Mouse (Mus musculus) skeletal muscle tissue, adult 2 months (tissue): ENCODE data around the gene Ranbp9.

Experiments
- DNase-seq: peaks from one replicate; pipeline ENCODE4 v3.0.0-alpha.2; 2012; ENCODE audit warnings: low read depth, low spot score

Gene Ranbp9

DNA sequence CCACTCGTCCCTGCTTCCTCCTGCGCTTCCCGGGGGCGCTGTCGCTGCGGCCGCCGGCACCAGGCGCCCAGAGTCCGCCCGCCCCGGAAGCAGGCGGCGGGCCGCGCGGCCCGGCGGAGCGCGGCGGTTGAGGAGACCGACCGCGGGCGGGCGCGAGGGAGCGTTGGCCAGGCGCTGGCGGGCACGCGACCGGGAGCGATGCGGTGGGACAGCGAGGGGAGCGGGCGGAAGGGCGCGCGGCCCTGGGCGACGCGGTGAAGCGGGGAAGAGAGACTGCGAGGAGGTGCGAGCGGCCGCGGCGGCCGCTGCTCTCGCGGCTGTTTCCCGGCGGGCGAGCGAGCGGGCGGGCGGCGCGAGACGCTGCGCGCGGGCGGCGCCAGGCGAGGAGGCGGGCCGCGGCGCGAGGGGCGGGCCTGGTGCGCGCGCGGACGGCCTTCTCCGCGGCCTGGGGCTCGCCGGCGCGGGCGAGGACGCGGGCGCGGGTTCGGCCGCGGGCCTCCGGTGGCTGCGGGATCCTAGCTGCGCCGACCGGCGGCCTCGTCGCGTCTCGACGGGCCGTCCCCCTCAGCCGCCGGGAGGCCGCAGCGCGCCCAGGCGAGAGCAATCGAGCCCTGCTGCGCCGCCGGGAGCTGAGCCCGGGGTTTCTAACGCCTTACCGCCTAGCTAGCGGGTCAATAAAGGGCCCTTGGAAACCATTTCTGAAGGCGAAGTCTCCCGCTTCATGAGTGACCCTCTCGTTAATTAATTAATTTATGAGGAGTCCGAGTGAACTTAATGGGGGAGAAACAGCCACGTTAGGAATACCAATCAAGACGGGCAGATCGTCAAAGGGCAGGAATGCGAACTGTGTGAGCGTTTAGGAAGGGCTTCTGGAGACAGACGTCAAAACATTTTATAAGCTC, at the start of gene Ranbp9:
TSS of gene Ranbp9 (minus strand) at position 326 of the 902 bp plus-strand sequence.
- DNase-seq: peak; percentile 54

DNA sequence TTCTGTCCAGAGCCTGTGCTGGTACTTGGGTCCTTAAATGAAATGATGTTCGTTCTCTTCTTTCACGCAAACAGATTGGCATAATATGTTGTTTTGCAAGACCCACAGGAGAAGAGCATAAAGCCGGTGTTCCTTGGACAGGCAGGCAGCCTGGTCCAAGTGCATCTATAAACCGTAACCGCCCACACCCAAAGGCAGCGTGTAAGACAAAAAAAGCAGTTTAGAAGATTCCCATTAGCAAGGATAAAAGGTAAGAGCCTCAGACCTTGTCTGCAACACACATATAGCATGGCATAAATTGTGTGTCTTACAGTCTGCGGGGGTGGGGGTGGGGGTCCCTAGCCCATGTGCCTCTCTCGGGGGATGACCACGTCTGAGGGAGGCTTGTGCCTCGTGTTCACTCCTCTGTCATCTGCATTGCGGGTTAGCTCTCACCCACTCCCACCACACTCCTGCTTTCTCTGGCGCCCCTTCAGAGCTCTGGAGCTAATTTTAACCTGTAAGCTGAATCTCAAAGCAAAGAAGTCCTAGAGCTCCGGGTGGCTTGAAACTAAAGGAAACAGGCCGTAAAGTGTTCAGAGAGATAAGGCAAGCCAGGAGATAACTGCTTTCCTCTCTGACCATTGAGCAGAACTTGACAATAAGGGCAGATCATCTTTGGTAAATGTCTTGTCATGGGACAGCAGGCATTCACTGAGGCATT, 49.2 kb upstream of the Ranbp9 start:
- DNase-seq: no peak

DNA sequence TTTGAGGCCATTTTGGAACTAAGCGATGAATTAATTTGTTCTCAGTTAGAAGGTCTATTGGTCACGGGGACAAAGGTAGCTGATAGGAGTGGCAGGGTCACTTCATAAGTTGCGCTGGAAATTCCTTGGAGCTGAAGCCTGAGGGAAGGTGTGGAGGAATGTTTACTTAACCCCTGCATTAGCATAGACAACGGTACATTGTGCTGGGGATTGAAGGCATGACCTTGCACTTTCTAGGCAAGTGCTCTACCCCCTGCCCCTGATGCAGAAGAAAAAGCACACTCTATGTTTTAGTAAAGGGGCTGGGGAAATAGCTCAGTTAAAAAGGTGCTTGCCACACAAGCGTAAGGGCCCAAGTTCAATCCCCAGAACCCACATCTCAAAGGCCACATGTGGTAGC, 45.2 kb upstream of the Ranbp9 start:
- no peak for DNase-seq

DNA sequence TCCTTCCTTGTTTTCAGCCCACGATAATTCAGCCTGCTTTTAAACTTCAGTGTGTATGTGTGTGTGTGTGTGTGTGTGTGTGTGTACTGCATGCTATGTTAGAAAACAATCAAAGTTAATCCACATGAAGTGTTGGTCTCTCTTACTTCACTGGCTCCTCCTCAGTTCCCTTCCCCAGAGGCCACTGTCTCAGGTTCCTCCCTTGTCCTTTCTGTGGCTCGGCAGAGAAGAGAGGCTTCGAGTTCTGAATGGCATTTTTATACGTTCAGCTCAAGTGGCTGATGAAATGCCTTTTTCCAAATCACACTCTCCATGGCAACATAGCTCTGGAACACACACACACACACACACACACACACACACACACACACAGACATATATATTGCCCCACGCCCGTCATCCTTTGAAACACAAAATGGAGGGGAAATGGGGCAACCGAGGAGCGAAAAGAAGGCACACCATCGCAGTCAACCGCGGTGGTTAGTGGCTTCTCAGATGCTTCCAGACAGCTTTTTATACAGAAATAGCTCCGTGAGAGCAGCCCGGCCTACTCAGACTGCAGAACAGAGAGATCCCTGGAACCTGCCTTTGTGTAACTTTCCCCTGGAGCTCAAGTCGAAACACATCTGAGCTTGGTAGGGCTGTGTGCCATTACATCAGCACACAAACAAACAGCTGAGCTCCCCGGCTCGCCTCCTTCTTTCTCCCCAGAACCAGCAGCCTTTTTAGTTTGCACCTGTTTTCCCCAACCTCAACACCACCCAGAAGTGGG, 44.5 kb upstream of the Ranbp9 start:
- DNase-seq: no peak

DNA sequence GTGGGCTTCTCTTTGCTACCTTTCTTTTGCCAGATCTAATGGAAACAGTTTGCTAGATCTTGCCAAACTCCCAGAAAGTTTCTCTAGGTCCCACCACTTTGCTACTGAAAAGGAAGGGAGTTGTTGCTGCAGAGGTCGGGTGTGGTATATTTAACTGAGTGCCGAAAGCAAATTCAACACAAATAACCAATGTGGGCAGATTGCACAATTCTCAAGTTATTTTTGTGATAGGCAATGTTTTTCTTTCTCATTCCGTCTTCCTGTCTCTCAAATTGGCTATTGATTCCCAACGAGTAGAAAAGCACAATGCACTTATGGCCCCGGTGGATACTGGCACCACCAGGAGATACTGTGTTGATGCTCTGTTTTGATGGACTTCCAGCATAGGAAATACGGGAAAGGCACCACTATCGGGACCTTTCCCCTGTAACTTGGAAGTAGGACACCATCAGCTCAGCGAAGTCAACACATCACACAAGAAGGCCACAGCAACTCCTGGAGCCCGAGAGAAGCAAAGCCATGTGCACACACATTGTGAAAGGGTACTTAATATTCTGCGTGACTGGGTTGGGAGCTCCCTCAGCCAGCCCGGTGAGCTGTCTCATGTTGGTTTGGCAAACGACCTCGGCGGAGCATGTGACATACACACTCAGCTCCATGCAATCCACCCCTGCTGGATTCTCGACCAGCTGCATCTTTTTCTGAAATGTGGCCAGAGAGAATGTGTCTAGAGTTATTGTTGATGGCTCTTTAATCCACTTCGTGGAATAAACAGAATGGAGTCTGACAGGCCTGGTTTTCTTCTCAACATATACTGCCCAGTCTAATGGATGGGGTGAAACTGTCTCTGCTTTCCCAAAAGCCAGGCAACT, 43.6 kb upstream of the Ranbp9 start:
- DNase-seq: peak; percentile 69

DNA sequence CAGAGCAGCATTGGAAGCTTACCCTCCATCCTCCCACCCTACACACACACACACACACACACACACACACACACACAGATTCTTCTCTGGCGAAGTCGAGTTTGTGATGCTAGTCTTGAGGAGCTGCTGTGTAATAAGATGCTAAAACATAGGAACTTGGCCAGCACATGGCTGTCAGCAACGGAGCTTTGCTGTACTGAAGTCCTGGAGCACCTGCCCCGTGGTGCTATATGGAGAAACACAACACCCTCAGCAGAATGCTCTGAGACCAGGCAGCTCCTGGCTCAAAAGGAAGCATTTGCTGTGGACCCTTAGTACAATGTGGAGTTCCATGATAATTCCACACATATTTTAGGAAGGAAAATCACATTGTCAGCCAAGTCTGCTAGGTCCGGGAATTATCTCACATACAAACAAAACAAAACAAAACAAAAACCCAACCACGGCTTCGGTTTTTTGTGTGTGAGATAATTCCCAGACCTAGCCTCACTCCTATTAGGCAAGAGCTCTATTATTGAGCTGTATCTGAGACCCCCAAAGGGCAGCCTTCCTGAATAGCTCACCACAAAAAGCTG, 42.9 kb upstream of the Ranbp9 start:
- no peak for DNase-seq

DNA sequence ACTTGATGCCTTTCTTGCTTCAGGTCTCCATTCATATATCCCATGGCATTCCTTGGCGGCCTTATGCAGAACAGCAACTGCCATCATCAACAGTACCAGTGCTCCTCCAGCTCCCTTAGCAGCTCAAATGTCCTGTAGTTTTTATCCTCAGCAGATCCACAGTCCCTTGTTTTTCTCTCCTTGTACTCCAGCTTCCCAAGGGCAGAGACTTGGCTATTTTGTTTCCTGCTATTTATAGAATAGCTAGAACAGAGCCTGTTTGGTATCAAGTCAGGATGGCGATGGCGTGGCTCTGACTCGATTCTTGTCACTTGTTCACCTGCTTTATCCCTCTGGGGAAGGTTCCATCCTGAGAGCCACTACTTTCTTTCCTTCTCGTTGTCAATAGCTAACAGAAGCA, 40.9 kb upstream of the Ranbp9 start:
- no peak for DNase-seq

DNA sequence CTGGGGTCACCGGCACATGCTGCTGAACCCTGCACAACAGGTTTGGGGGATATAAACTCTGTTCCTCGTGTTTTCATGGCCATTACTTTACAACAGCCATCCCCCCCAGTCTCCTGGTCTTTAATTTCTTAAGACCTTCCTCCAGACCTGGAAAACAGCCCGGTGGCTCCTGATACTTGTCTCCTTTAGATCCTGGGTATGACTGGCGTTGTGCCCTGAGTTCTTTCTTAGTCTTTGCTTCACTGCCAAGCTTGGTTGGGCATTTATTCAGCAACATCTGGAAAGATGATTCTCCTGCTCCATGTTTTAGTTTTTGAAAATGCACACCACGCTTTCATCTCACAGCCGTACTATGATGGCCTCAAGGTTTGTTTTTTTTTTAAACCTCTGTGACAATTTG, 38.2 kb upstream of the Ranbp9 start:
- no peak for DNase-seq

DNA sequence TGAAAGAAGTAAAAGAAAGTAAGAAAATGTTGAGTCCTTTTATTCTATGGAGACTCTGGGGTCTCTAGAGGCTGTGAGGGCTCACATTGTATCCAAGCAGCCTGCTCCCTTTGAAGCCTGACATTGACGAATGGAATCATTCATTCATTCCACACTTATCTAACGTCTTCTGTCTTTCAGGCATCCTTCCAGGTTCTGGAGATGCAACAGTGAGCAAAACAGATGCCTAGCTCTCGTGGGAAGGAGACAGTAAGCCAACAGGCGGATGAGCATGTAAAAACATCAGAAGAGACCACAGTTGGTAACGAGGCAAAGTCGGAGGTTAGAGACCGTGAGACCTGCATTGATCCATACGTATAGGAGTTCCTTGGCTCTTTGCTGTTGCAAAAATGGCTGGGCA, 36.3 kb upstream of the Ranbp9 start:
- no peak for DNase-seq

DNA sequence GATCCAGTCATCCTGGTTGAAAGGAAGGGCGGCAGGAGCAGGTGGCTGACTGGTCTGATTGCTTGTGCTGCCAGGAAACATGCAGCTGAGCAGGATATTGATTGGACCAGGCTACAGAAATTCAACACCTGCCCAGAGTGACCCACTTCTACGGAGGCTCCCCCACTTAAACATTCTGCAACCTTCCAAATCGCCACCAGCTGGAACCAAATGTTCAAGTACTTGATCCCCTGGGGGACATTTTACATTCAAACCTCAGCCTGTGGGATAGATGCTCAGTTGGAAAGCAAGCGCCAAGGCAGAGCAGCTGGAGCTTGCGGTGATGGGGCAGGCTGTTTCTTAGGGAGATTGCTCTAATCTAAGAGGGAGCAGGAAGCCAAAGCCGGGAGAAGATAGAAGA, 35.8 kb upstream of the Ranbp9 start:
- no peak for DNase-seq

DNA sequence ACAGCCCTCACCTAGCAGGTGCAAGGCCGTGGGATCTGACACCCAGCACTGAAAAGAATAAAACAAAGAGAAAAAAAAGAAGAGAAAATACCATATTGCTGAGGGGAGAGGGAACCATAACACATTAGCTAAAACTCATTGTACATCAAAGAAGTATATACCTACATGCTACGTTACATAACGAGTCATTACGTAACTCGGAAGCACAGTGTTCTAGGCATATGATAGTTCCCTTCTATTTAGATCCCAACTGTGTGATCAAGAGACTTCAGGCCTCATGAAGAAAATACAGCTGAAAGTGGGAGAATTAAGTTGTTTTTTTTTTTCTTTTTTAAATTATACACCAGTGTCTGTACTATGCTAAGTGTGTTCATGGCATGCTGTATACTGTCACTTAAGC, 35.0 kb upstream of the Ranbp9 start:
- DNase-seq: no peak

DNA sequence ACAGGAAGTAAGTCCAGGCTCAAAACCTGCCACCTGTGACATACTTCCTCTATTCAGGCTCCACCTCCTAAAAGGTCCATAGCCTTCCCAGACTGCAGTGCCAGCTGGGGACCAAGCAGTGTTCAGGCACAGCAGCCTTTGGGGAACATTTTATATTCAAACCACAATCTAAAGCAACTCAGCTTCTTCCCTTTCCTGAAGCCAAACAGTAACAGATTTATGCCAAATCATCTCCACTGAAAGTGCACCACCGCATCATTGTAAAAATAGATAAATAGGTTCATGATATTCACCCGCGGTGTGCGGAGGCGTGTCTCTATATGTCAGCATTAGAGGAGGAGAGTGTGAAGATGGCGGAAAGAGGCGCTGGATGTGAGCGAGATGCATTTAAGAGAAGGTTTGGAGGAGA, 33.9 kb upstream of the Ranbp9 start:
- DNase-seq: no peak

DNA sequence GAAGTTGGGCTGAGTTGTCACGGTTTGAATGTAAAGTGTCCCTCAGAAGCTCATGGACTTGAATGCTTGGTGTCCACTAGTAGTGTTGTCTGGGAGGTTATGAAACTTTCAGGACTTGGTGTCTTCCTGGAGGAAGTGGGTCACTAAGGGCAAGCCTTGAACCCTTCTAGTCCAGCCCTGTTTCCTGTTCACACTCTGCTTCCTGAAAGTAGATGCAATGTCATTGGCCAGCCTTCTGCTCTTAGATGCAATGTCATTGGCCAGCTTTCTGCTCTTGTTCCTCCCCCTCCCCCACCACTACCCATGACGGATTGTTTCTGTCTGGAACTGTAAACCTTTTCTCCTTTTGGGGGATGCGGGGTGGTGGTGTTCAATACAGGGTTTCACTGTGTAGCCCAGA, 31.7 kb upstream of the Ranbp9 start:
- DNase-seq: no peak

DNA sequence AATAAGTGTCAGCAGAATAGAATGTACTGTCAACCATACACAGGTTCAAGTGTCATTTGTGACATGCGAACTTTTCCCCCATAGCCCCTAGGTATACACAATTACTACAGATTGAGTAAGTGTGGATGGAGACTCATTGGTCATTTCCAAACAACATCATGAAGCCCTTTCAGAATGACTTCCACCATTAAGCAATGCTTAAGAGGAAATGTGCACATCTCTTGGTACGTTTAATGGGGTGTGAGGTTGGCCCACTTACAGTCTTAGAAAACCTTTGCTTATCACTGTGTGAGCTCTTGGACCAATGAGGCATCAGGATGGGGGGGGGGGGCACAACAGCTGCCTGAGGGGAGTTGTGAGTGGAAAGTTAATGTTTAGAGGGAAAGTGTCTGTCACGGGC, 24.7 kb upstream of the Ranbp9 start:
- DNase-seq: no peak

DNA sequence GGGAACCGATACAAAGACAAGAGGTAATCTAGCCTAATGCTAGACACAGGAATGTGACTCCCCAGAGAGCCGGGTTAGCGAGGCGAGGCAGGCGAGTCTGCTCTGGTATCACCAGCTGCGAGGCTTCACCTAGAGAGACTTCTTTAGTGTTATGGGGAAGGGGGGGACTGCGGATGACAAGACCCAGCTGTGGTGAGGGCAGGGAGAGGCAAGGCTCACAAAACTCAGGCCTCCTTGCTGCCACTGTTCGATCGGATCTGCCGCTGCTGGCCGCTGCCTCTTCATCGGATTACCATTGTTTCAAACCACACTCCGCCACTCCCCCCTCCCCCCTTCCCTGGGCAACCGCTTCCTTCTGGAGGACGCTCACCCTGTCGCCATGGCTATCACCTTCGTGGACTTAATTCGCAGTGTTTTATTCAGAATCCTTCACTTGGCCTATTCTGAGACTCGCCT, 22.3 kb upstream of the Ranbp9 start:
- no peak for DNase-seq

DNA sequence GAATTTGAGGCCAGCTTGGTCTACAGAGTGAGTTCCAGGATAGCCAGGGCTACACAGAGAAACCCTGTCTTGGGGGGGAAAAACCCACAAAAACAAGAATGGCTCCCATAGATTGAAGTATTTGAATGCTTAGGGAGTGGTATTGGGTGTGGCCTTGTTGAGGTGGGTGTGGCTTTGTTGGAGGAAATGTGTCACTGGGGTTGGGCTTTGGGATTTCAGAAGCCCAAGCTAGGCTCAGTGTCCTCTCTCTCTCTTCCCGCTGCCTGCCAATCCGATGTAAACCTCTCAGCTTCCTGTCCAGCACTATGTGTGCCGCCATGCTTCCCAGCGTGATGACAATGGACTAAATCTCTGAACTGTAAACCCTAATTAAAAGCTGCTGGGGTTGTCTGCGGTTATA, 20.5 kb upstream of the Ranbp9 start:
- no peak for DNase-seq

DNA sequence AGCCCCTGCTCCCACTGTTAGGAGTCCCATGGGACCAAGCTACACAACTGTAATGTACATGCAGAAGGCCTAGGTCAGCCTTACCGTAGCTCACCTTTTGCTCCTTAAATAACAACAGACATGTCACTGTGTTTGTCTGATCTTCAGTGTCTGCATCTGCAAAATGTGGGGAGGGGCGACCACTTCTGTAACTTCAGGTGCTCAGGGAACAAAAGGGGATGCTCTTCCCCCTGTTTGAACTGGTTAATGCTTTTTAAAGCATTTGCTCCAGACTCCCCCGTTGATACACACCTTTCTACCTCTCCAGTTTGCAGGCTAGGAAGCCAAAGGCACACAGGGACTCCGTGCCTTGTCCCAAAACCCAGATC, 19.4 kb upstream of the Ranbp9 start:
- DNase-seq: no peak

DNA sequence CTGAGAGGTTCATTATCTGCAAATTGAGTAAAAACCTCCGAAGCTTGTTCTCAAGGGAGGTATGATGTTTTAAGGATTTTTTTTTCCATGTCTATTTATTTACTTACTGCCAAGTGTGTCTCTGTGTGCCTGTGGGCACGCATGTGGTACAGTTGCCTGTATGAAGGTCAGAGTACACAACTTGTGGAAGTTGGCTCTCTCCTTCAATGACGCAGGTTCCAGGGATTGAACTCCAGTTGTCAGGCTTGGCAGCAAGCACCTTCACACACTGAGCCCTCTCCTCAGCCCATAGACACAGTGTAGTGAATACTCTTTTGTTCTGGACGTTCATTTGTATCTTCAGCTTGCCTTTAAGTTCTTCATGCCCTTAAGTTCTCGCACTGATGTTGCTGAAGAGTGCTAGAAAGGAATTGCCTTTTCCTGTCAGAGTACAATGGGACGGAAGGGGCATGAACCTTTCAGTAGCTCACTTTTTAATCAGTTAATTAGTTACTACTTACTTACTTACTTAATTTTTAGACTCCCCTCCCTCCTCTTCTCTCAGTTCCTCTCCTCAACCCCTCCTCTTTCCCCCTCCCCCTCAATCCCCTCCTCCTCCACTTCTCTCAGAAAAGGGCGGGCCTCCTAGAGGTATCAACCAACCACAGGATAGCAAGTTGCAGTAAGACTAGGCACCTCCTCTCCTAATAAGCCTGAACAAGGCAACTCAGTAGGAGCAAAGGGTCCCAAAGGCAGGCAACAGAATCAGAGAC, 18.8 kb upstream of the Ranbp9 start:
- no peak for DNase-seq

DNA sequence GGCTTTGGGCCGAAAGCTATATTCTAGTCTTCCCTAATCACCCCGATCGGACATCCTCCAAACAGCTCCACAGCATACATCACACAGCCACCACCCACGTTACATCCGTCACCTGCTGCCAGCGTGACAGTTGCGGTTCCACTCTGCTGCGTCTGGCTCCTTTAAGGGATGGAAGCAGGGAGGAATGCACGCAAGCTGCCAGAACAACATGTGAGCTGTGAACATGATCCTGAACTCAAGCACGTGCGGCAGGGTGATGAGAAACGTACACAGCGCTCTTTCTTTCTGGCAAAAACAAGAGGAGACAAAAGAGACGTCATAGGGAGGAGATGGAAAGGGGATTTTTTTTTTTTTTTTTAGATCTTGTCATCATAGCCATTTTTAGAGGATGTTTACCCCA, 17.8 kb upstream of the Ranbp9 start:
- DNase-seq: peak; percentile 48

DNA sequence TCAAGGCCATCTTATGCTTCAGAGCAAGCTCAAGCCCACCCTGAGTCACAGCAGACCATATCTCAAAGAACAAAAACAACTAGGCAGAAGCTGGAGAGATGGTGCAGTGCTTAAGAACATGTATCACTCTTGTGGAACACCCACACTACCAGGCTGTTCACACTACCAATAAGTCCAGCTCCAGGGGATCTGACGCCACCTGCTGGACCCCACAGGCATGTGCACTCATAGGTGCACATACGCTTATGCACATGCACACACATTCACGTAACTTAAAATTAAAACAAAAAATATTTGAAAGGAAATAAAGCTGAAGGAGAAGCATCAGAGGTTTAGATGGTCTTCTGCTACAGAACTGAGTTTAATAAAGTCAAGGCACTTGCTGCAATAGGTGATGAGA, 16.7 kb upstream of the Ranbp9 start:
- no peak for DNase-seq
